Mouse (Mus musculus): ENCODE measurements at regions not wholly inside any gene's neighbourhood (a gene's known extent, or its start where the extent isn't known, plus 50 kb on each side); places are given as distances from the start of the nearest gene placed in this dataset.

DNA sequence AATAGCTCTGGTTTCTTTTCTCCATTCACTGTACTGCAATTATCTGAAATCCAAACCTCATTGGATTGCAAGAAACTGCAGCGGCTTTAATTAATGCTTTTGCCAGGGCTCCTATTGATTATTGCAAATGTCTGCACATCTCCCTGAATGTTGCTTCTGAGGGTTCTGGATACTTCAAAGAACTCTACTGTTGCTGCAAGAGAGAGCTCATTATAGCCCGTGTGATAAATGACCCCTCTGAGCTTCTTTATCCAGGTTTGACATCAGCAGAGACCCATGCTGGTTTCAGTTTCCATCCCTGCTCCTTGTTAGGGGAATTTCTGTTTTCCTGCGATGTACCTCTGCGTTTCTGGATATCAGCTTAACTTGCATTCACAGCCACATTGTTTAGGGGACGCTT lies 78.4 kb upstream of the Nav3 start:
- no peak for DNase-seq (ENCODE audit: inconsistent ontology term)

- DNase-seq (ENCODE audit: inconsistent ontology term): no peak
Measured at GRCm38 (mm10) chr10:110542712-110543111, 86.7 kb upstream of the Nav3 start.

DNA sequence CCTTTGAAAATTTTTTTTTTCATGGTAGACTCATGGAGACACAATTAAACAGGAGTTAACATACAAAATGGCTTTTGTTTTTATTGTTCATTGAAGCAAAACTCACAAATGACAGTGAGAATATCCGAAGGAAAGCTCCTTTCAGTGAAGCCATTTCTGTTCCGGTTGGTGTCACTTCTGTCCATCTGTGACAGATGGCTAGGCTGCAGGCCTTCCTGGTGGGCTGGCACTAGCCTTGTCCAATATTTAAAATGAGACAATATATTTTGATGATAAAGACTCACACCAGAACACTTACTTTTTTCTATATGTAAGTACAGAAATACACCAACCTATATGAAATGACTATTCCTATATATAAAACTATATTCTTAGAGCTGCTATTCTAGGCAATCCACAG lies 92.4 kb upstream of the Nav3 start:
- DNase-seq (ENCODE audit: inconsistent ontology term): no peak

- DNase-seq (ENCODE audit: inconsistent ontology term): no peak
Measured at GRCm38 (mm10) chr10:110553954-110554353, 98.0 kb upstream of the Nav3 start.

- no peak for DNase-seq (ENCODE audit: inconsistent ontology term)
Measured at GRCm38 (mm10) chr10:110556326-110556883, 100.4 kb upstream of the Nav3 start.

DNA sequence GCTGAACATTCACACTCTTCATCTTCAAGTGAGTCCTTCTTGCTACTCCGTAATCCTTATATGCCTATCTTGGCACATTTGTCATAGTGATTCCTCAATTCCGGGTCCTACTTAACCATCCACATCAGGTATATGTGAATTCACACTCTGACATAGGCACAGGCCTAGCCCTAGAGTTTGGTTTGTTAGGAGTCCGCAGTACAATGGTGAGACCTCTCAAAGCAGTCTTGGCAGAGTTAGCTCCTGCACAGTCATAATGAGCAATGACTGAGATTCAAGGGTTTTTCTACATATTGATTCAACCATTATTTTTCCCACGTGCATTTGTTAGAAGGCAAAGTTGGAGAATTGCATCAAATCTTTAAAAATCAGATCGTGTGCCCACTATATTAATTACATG lies 107.1 kb upstream of the Nav3 start:
- DNase-seq (ENCODE audit: inconsistent ontology term): no peak

GRCm38 (mm10) chr10:110563571-110563970 lies 107.6 kb upstream of the Nav3 start:
- no peak for DNase-seq (ENCODE audit: inconsistent ontology term)

- peak; percentile 22 for DNase-seq (ENCODE audit: inconsistent ontology term)
Measured at GRCm38 (mm10) chr10:110566260-110567050, 110.5 kb upstream of the Nav3 start.

GRCm38 (mm10) chr10:110570465-110570864 lies 114.5 kb upstream of the Nav3 start:
- no peak for DNase-seq (ENCODE audit: inconsistent ontology term)

GRCm38 (mm10) chr10:110571179-110571578 lies 115.2 kb upstream of the Nav3 start:
- no peak for DNase-seq (ENCODE audit: inconsistent ontology term)

DNA sequence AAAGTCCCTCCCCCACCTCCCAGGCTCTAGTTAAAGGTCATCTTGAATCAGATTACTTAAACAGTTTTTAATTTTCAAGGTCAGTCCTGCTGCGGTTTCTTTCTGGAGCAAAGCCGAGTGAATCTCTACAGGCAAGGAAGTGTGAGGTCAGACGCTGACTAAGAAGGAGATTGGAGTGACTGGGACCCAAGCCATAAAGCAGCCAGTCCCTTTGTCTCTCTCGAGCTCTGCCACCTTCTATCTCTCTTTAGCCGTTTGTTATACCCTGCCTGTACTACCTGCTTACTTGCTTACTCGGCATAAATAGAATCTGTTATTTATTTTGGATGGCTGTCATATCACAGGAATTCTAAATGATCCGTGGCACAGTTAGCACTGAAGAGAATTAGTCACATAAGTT lies 117.5 kb upstream of the Nav3 start:
- no peak for DNase-seq (ENCODE audit: inconsistent ontology term)

DNA sequence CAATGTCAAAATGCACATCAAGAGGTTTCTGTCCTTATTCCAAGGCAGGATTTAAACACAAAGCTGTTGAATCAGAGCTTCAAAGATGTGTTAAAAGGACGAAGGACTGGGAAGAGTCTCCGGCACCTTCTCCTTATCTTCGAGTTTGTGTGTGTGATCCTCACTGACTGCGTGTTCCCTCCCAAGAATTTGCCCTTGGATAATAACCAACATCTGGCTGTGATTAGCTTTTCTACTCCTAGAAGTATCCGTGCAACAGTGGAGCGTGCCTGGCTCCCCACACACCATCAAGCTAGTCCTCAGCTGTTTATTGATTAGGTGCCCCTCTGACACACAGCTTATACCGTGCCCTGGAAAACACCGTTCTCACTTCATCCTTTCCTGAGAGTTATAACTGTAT lies 130.0 kb upstream of the Nav3 start:
- no peak for DNase-seq (ENCODE audit: inconsistent ontology term)

DNA sequence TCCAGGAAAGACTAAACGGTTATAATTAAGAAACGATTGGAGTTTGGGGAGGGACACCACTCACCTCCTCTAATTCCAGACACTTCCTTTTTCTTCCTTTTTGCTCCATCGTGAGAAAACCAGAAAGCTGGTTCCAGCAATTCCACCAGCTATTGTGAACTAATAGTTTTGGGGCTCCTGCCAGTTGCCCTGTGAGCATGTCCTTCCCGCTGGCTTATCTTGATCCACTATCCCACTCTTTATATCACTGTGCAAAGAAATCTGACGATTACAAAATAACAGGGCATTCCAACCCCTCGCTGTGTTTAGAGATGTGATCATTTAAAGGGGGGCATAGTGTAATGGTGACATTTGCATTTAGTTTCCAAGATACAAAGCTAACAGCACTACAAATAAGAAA lies 130.5 kb upstream of the Nav3 start:
- no peak for DNase-seq (ENCODE audit: inconsistent ontology term)

DNA sequence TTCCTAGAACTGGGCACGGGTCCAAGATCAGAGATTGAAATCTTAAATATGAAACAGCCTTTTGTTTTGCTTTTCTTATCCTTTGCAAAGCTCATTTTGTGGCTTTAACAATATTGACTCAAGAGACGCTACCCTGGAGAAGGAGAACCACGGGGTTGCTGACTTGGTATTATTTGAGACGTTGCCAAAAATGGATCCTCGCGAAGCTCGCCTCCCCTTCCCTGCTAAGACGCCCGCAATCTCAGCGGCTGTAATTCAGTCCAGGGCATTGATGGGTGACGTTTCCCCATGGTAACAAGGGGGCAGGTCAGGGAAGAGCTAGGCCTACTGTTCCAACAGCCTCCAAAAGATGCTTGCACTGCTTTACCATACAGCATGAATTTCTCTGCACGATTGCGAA lies 131.5 kb upstream of the Nav3 start:
- no peak for DNase-seq (ENCODE audit: inconsistent ontology term)

- no peak for DNase-seq (ENCODE audit: inconsistent ontology term)
Measured at GRCm38 (mm10) chr10:110600352-110600853, 144.4 kb upstream of the Nav3 start.

DNA sequence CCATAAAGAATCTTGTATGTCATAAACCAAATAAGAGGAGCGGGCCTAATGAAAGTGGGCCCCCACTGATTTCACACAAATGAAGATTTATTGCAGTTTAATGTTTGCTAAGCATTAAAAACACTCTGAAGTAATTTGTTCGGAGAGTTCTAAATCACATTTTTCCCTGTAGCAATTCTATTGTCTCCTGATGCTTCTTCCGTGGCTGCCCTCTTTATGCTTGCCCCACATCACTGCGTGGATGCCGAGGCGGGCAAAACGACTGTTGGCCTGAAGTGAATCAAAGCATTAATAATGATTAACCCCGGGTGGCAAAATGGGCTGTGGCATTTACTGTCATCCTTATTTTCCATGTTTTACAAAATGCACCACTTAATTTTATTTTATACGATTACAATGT lies 134.9 kb upstream of the E2f7 start:
- no peak for DNase-seq (ENCODE audit: inconsistent ontology term)

GRCm38 (mm10) chr10:110617004-110617403 lies 128.2 kb upstream of the E2f7 start:
- no peak for DNase-seq (ENCODE audit: inconsistent ontology term)

- DNase-seq (ENCODE audit: inconsistent ontology term): no peak
Measured at GRCm38 (mm10) chr10:110619193-110619592, 126.0 kb upstream of the E2f7 start.

DNA sequence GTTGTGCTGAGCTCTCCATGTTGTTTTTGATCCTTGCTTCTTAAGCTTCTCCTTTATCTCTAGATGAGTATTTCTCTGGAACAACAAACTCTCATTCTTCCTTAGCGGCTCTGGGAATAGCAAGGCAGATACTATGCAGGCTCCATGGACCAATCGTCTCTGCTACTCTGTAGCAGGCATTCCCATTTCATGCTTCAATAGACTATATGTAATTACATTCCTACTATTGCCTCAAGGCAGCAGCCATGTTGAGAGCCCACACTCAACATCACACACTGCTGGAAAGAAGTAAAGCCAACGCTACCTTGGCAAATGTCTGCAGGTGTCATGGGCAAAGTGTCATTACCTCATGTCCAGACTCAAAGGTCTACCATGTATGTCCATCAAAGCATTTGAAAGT lies 119.6 kb upstream of the E2f7 start:
- no peak for DNase-seq (ENCODE audit: inconsistent ontology term)

- DNase-seq (ENCODE audit: inconsistent ontology term): no peak
Measured at GRCm38 (mm10) chr10:110640406-110640805, 104.8 kb upstream of the E2f7 start.

DNA sequence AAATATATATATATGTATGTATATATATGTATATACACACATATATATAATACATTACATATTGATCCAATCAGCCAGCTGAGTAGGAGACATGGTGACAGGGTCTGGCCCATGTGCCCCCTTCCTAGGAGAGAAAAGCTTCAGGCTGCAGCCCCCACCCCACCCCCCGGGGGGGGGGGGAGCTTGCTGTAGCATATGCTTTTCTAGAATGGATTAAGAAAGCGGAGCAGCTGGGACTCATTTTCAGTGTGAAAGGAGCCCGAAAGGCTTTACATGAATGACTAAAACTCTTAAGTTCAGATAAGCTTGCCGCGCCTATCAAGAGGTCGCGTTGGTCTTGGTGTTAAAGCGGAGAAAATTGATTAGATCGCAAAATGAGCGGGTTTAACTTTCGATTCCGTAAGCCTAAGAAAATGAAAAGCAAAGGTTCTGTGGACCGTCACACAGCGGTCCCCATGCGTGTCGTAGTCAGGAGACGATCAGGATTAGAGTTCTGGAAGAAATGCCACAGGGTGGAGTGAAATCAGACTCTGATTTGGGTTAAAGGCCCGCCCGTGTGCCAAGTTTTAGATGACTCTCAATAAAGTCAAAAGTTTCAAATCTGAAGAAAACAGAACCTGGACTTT lies 103.1 kb upstream of the E2f7 start:
- no peak for DNase-seq (ENCODE audit: inconsistent ontology term)

- no peak for DNase-seq (ENCODE audit: inconsistent ontology term)
Measured at GRCm38 (mm10) chr10:110647603-110648002, 97.6 kb upstream of the E2f7 start.

GRCm38 (mm10) chr10:110650107-110650506 lies 95.1 kb upstream of the E2f7 start:
- DNase-seq (ENCODE audit: inconsistent ontology term): no peak
